Mouse (Mus musculus) ES-E14 (cell line): Measurements from ENCODE around the gene Slc39a11.

ENCODE experiments used
- CHD2 ChIP-seq: IDR thresholded peaks from 2 replicates; pipeline ENCODE4 v1.6.1; 2014; ENCODE audit warnings: mild to moderate bottlenecking, low read depth, low read length, inconsistent platforms
- MAFK ChIP-seq: IDR thresholded peaks from 2 replicates; pipeline ENCODE4 v1.6.1; 2014; ENCODE audit warnings: mild to moderate bottlenecking, low read depth, low read length, inconsistent platforms; ENCODE audit not compliant: insufficient read depth

DNA sequence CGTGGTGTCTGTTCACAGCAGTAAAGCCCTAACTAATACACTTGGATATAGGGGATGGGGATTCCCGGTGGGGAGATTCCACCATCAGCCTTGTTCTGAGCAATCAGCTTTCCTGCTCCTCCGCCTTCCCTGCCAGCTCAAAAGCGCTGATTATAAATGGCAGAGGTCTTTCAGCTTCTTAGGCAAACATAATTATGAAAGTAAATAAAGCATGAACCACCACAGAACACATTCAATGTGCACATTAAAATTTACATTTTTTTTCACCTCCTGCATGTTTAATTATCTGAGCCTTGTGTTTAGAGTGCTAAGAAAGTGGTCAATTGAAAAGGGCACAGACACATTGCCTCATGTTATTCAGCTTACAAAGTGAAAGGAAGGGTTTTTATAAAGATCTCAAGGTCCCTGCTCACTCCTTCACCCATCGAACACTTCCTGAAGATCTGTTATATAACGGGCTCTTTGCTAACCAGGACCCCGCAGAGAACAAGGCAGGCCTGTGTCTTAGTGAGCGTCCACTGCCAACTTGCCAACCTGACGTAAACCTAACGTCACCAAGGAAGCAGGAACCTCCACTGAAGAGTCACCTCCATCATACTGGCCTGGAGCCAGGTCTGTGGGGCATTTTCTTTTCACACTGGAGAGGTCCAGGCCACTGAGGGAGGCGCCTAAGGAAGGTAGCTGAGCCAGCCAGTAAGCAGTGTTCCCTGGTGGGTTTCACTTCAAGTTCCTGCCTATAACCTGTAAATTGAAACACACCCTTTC is 142.0 kb downstream of the Slc39a11 start:
- TF ChIP-seq CHD2: no peak
- TF ChIP-seq MAFK: no peak
